Mouse (Mus musculus): ENCODE measurements at regions not wholly inside any gene's neighbourhood (a gene's known extent, or its start where the extent isn't known, plus 50 kb on each side); places are given as distances from the start of the nearest gene placed in this dataset.
"Not testable (repeated sequence)": the region's sequence is repeated elsewhere in the genome, so short reads cannot be mapped to it uniquely, and the experiment has no call there.

DNA sequence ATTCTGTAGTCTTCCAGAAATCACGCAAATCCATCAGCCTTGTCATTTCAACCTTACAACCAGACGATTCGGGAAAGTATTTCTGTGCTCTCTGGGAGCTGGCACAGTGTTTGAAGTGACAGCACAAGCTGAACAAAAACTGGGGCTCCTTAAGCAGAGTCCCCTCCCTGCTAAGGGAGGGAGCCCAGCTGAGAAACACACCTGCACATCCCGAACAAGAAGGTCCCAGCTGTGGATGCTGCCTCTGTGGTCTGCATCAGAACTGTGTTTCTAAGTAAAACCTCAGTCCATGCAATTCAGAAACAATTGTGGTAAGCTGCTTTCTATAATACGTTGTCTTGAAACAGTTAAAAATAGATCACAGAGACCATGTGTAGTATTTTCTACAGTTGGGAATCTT is 693.8 kb downstream of the Dad1 start:
- not testable (repeated sequence) for DNase-seq

- not testable (repeated sequence) for DNase-seq
Observed at GRCm38 (mm10) chr14:53559386-53559920, 694.5 kb downstream of the Dad1 start.

DNA sequence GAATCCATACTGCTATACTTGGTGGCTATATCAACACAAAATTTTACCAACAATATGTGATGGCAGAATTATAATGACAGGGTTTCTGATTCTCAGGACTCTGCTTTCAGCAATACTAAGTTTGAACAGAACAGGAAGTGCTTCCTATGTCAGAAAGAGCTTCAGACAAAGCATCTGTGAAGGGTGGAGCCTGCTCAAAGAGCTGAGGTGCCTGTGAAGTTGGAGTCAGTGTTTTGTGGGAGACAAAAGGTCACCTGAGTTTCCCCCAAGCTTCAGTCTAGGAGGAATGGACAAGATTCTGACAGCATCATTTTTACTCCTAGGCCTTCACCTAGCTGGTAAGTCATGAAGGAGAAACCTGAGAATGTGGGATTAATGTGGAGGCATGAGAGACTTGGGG is 700.1 kb downstream of the Dad1 start:
- no peak for DNase-seq

DNA sequence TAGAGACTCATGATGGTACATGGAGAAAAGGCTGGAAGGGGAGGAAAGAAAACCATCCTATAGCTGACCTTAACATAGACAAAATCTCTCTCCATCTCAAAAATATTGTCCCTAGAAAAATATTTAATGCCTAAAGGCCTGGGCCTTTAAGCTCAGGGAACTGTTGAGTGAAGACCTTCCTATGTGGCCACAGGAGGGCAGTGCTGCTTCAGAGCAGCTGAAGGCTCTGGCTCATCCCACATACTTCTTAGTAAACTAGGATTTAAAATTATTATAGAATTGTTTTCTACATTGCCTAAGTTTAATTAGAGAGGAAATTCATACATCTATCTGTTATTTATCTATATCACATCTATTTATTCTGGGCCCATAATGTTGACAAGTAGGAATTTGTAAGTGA is 706.5 kb downstream of the Dad1 start:
- DNase-seq = peak; percentile 34

DNA sequence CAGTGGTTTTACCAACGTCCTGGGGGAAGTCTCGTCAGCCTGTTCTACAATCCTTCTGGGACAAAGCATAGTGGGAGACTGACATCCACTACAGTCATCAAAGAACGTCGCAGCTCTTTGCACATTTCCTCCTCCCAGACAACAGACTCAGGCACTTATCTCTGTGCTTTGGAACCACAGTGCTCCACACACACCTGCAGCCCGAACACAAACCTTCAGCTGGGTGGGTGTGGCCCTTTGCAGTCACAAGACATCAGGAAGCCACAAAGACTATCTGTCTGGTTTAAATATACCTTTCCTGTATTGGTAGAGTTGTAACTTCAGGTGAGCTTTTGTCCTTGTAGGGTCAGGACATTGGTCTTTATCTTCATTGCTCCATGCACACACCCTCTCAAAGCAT is 708.6 kb downstream of the Dad1 start:
- no peak for DNase-seq

GRCm38 (mm10) chr14:53541640-53542039 is 712.3 kb downstream of the Dad1 start:
- peak; percentile 17 for DNase-seq

- DNase-seq = peak; percentile 5
Observed at GRCm38 (mm10) chr14:53537895-53538294, 716.0 kb downstream of the Dad1 start.

DNA sequence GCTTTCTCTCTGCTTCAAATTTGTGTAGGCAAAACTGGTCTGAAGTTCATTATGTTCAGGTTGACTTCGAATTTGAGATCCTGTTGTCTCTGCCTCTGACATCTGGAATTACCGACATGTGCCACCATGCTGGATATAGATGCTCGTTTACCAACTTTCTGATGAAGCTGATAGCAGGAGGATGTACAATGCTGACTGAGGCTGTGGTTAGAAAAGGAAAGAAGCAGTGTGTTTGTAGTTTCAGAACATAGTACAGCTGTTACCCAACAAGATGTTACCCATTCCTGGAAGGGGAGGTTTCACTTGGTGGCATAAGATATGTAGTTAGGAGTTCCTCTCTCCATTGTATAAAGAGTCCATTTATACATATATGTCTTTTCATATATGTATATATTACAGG is 730.5 kb downstream of the Dad1 start:
- DNase-seq = not testable (repeated sequence)

- DNase-seq = not testable (repeated sequence)
Observed at GRCm38 (mm10) chr14:53518954-53519353, 735.0 kb downstream of the Dad1 start.

GRCm38 (mm10) chr14:53516623-53517238 is 737.2 kb downstream of the Dad1 start:
- not testable (repeated sequence) for DNase-seq

GRCm38 (mm10) chr14:53505389-53505788 is 748.5 kb downstream of the Dad1 start:
- DNase-seq = peak; percentile 39

- not testable (repeated sequence) for DNase-seq
Observed at GRCm38 (mm10) chr14:53488383-53488782, 765.5 kb downstream of the Dad1 start.

- DNase-seq = not testable (repeated sequence)
Observed at GRCm38 (mm10) chr14:53487611-53488010, 766.3 kb downstream of the Dad1 start.

- DNase-seq = not testable (repeated sequence)
Observed at GRCm38 (mm10) chr14:53474170-53474569, 779.7 kb downstream of the Dad1 start.

GRCm38 (mm10) chr14:53460790-53461189 is 793.1 kb downstream of the Dad1 start:
- DNase-seq = not testable (repeated sequence)

GRCm38 (mm10) chr14:53454001-53454400 is 799.9 kb downstream of the Dad1 start:
- DNase-seq = no peak

- DNase-seq = not testable (repeated sequence)
Observed at GRCm38 (mm10) chr14:53439643-53440042, 814.3 kb downstream of the Dad1 start.

DNA sequence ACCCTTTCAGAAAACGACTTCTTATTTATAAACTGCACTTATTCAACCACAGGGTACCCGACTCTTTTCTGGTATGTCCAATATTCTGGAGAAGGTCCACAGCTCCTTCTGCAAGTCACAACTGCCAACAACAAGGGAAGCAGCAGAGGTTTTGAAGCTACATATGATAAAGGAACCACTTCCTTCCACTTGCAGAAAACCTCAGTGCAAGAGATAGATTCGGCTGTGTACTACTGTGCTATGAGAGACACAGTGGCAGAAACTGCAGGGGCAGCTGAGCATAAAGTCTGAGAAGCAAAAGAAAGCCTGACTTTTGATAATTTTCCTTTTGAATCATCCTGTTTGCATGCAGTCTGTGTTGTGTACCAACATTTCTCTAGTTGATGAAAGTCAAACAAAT is 823.8 kb downstream of the Dad1 start:
- DNase-seq = not testable (repeated sequence)

GRCm38 (mm10) chr14:53428447-53428846 is 825.5 kb downstream of the Dad1 start:
- DNase-seq = not testable (repeated sequence)

DNA sequence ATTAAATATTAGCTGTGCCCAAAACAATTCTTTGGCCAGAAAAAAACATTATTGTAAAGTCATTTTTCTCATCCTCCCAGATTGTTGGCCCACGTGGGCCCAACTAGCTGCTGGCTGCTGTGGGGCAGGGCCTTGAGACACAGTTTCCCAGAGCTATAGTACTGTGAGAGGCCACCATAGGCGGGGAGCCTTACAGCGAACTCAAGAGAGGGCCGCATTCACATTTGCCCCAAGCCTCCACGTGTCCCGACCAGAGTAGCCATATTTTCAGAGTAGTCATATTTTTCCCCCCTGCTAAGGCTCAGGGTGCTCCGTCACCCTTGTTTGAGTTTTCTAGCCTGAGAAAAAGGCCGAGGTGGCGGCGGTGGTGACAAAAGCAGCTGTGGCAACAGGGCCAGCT is 826.3 kb downstream of the Dad1 start:
- DNase-seq = not testable (repeated sequence)

DNA sequence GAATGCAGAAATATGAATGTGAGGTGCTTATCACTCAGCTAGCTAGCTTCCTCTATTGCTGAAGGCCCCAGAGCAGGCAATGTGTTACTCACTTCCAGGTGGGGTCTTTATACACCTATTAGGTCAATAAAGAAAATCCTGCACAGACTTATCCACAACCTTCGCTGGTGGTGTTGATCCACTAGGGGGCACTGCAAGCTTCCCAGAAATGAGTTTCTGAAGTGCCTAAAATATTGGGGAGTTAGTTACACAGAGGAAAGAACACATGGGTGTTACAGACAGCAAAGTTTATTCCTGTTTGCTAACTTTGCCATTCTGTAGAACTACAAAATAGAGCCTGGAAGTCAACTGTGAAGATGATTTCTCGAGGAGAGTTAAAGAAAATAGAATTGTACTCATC is 836.9 kb downstream of the Dad1 start:
- DNase-seq = not testable (repeated sequence)

DNA sequence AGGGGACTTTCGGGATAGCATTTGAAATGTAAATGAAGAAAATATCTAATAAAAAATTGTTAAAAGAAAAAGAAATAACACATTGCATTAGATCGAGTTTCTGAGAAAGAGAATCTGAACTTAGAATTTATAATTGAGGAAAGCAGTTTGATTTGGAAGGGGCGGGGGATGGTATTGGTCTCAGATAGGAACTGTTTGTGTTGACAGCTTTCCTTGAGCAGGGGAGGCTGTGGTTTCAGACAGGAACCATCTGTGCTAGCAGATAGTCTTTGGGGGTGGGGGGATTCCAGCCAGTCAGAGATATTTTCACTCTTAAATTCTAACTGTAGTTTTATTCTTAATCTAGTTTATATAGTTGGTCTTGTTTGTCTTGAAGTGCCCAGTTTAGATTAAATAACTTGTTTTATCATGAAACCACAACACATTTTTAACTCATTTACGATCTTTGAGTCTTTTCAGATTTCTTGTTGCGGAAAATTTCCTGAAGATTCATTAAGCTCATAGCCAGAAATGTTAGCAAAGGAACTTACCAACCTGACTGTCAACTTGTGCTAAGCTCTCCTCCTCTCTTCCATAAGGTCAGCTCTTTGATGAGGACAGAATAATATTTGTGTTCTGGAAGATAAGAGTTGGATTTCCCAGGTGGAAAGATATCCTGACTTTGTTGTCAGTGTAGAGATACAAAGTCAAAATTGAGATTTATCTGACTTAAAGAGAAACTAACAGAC is 846.2 kb downstream of the Dad1 start:
- DNase-seq = not testable (repeated sequence)

GRCm38 (mm10) chr14:53390307-53390706 is 863.6 kb downstream of the Dad1 start:
- not testable (repeated sequence) for DNase-seq

- not testable (repeated sequence) for DNase-seq
Observed at GRCm38 (mm10) chr14:53374591-53374990, 879.0 kb upstream of the Olfr1507 start.

Measured in right cerebral cortex, postnatal 14 days (tissue).